Mouse (Mus musculus): Measurements from ENCODE around the gene Mdh1b. TPM values are rescaled to one million over a fixed set of nuclear protein-coding genes. Genes with fewer than 3 reads are reported as not detected.

The Mdh1b gene
- polyA plus RNA-seq, 1 experiment from 2014 or later: not detected

GRCm38 (mm10) chr1:63756005-63756404, 25.9 kb upstream of the Mdh1b start:
- Histone ChIP-seq H3K36me3 (ENCODE audit: control insufficient read depth, insufficient read depth, low read length) (0 out of 2 replicates have a peak, but pooled peaks cover 3% of the 10 kb centered on the region), H3K4me2 (ENCODE audit: low read depth, low read length) (no peak overlapping the region), H3K4me1 (ENCODE audit: control insufficient read depth, insufficient read depth, low read length) (no peaks in the 10 kb centered on the region), H3K27me3 (replicated peaks; ENCODE audit: control insufficient read depth, insufficient read depth, low read length) (no peaks in the 10 kb centered on the region), H3K4me3 (ENCODE audit: low read length) (no peak overlapping the region), H3K9me3 (ENCODE audit: control insufficient read depth, low read length) (no peaks in the 10 kb centered on the region), H3K27ac (ENCODE audit: low read length) (no peak overlapping the region), H3K9ac (ENCODE audit: low read depth, low read length) (no peak overlapping the region)
- WGBS: 57% methylated on average over 2 of the region's 2 CpGs
- no peak for ATAC-seq

- Histone ChIP-seq H3K27me3 (replicated peaks; ENCODE audit: control insufficient read depth, insufficient read depth, low read length) (0 out of 2 replicates have a peak, but pooled peaks cover 3% of the 10 kb centered on the region), H3K4me1 (ENCODE audit: control insufficient read depth, insufficient read depth, low read length) (peaks cover 15% of the 10 kb centered on the region), H3K4me3 (ENCODE audit: low read length) (peak overlapping the region; percentile 75), H3K4me2 (ENCODE audit: low read depth, low read length) (peak overlapping the region; percentile 79), H3K27ac (ENCODE audit: low read length) (no peak overlapping the region), H3K36me3 (ENCODE audit: control insufficient read depth, insufficient read depth, low read length) (no peaks in the 10 kb centered on the region), H3K9ac (ENCODE audit: low read depth, low read length) (peak overlapping the region; percentile 55; the same call in 1 of the 2 replicates), H3K9me3 (ENCODE audit: control insufficient read depth, low read length) (no peaks in the 10 kb centered on the region)
- 50% methylated on average over 8 of the region's 8 CpGs for WGBS
- no peak; the same call in none of the 2 replicates for ATAC-seq
Observed at GRCm38 (mm10) chr1:63729796-63730195, 322 bp downstream of the Mdh1b start.

DNA sequence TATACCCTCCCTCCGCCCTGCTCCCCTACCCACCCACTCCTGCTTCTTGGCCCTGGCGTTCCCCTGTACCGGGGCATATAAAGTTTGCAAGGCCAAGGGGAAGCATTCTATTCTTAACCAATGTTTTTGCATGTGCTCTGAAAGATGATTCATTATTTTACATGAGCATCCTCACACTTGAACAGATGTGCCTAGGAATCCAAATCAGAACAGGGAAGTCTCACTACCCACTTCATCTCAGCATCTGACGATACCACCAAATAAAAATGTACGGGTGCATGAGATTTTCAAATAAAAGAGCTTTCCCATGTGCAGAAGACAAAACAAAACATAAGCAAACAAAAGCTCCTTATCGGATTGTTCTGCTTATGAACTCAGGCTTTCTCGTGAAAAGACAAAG, 10.0 kb downstream of the Mdh1b start:
- H3K4me2 ChIP-seq (ENCODE audit: low read depth, low read length): no peak overlapping the region
- no peaks in the 10 kb centered on the region for H3K27me3 ChIP-seq (replicated peaks; ENCODE audit: control insufficient read depth, insufficient read depth, low read length)
- WGBS: 82% methylated on average over 7 of the region's 7 CpGs
- no peaks in the 10 kb centered on the region for H3K4me1 ChIP-seq (ENCODE audit: control insufficient read depth, insufficient read depth, low read length)
- H3K9ac ChIP-seq (ENCODE audit: low read depth, low read length): no peak overlapping the region
- H3K27ac ChIP-seq (ENCODE audit: low read length): no peak overlapping the region
- H3K36me3 ChIP-seq (ENCODE audit: control insufficient read depth, insufficient read depth, low read length): no peaks in the 10 kb centered on the region
- no peak for ATAC-seq
- no peaks in the 10 kb centered on the region for H3K9me3 ChIP-seq (ENCODE audit: control insufficient read depth, low read length)
- H3K4me3 ChIP-seq (ENCODE audit: low read length): no peak overlapping the region

DNA sequence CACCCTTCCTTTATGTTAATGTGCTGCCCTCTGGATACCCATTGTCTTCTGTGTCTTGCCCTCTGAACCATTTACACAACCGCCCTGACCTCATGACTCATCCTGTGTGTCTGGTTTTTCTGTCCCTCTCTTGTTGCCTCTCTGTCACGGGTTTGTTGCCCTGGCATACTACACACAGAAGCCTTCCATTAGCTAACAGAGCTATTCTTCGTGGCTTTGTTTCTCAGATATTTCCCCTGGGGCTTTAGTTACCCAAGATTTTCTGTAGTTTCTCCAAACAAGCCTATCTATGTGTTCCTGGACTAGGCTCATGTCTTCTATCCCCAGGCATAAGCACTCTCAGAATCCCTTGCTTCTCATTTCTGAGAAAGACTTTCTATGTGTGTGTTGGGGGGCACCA, 21.2 kb downstream of the Mdh1b start:
- Histone ChIP-seq H3K27me3 (replicated peaks; ENCODE audit: control insufficient read depth, insufficient read depth, low read length) (no peaks in the 10 kb centered on the region; the same call in 1 of the 2 replicates), H3K27ac (ENCODE audit: low read length) (no peak overlapping the region), H3K4me2 (ENCODE audit: low read depth, low read length) (no peak overlapping the region), H3K4me1 (ENCODE audit: control insufficient read depth, insufficient read depth, low read length) (no peaks in the 10 kb centered on the region), H3K4me3 (ENCODE audit: low read length) (no peak overlapping the region), H3K9ac (ENCODE audit: low read depth, low read length) (no peak overlapping the region), H3K9me3 (ENCODE audit: control insufficient read depth, low read length) (no peaks in the 10 kb centered on the region), H3K36me3 (ENCODE audit: control insufficient read depth, insufficient read depth, low read length) (no peaks in the 10 kb centered on the region)
- ATAC-seq: no peak
- WGBS: 60% methylated on average over 3 of the region's 3 CpGs

GRCm38 (mm10) chr1:63705733-63706132, 24.4 kb downstream of the Mdh1b start:
- WGBS: 55% methylated on average over 5 of the region's 5 CpGs

DNA sequence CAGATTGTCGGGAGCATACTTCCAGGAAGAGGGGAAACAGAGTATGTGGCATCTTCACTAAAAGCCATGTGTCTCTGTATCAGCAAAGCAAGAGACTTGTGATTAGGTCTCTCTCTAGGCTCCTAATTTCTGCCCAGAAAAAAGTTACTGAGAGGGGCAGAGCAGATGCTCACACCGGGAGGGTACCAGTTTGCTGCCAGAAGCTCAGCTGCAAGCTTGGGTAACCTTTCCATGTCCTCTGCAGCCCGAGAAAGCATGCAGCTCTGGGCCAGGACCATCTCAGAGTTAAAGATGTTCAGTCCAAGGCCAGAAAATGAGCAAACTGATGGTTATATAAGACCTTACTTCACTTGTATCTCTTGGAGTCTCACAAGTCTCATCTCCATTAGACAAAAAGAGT, 33.3 kb downstream of the Mdh1b start:
- WGBS: 79% methylated on average over 3 of the region's 3 CpGs
- H3K27ac ChIP-seq (ENCODE audit: low read length): no peak overlapping the region
- no peaks in the 10 kb centered on the region for H3K9me3 ChIP-seq (ENCODE audit: control insufficient read depth, low read length)
- H3K4me2 ChIP-seq (ENCODE audit: low read depth, low read length): no peak overlapping the region
- H3K27me3 ChIP-seq (replicated peaks; ENCODE audit: control insufficient read depth, insufficient read depth, low read length): no peaks in the 10 kb centered on the region
- H3K9ac ChIP-seq (ENCODE audit: low read depth, low read length): no peak overlapping the region
- no peak overlapping the region for H3K4me3 ChIP-seq (ENCODE audit: low read length)
- no peaks in the 10 kb centered on the region for H3K4me1 ChIP-seq (ENCODE audit: control insufficient read depth, insufficient read depth, low read length)
- ATAC-seq: no peak
- H3K36me3 ChIP-seq (ENCODE audit: control insufficient read depth, insufficient read depth, low read length): no peaks in the 10 kb centered on the region

More at GRCm38 (mm10) chr1:63705733-63706132, 24.4 kb downstream of the Mdh1b start:
- no peaks in the 10 kb centered on the region for H3K36me3 ChIP-seq (ENCODE audit: control insufficient read depth, insufficient read depth, low read length)
- no peaks in the 10 kb centered on the region for H3K4me1 ChIP-seq (ENCODE audit: control insufficient read depth, insufficient read depth, low read length)
- H3K4me2 ChIP-seq (ENCODE audit: low read depth, low read length): no peak overlapping the region
- H3K9ac ChIP-seq (ENCODE audit: low read depth, low read length): no peak overlapping the region
- H3K27me3 ChIP-seq (replicated peaks; ENCODE audit: control insufficient read depth, insufficient read depth, low read length): no peaks in the 10 kb centered on the region
- ATAC-seq: no peak
- no peaks in the 10 kb centered on the region for H3K9me3 ChIP-seq (ENCODE audit: control insufficient read depth, low read length)
- no peak overlapping the region for H3K27ac ChIP-seq (ENCODE audit: low read length)
- no peak overlapping the region for H3K4me3 ChIP-seq (ENCODE audit: low read length)

DNA sequence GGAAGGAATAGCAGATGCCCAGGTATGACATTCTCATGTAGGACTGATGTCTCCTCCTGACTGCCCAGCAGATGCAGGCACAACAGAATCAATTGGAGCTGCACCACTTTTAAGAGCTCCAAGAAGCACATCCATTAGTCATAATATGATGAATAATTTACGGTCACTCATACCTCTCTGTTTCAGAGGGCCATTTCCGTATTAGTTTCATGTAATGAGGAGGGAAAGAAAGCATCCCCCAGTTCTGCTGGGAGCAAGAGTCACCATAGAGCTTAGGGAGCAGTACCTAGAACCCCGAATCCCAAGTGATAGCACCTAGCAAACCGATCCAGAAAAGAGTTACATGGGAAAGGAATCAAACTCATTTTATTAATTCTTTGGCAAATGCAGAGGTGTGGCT, 43.3 kb downstream of the Mdh1b start, which contains the start of gene Dytn:
Gene Dytn, minus strand, starts transcription at position 101 of the 400 bp plus-strand sequence.
- Histone ChIP-seq H3K9ac (ENCODE audit: low read depth, low read length) (no peak within 1 kb of the TSS), H3K27me3 (replicated peaks; ENCODE audit: control insufficient read depth, insufficient read depth, low read length) (no peaks in the 10 kb centered on the region; the same call in 1 of the 2 replicates), H3K36me3 (ENCODE audit: control insufficient read depth, insufficient read depth, low read length) (no peaks in the 10 kb centered on the region), H3K27ac (ENCODE audit: low read length) (no peak within 1 kb of the TSS), H3K4me1 (ENCODE audit: control insufficient read depth, insufficient read depth, low read length) (no peaks in the 10 kb centered on the region), H3K9me3 (ENCODE audit: control insufficient read depth, low read length) (no peaks in the 10 kb centered on the region), H3K4me2 (ENCODE audit: low read depth, low read length) (no peak within 1 kb of the TSS), H3K4me3 (ENCODE audit: low read length) (no peak within 1 kb of the TSS)
- WGBS: 90% methylated on average over 4 of the region's 4 CpGs
- no peak for ATAC-seq

DNA sequence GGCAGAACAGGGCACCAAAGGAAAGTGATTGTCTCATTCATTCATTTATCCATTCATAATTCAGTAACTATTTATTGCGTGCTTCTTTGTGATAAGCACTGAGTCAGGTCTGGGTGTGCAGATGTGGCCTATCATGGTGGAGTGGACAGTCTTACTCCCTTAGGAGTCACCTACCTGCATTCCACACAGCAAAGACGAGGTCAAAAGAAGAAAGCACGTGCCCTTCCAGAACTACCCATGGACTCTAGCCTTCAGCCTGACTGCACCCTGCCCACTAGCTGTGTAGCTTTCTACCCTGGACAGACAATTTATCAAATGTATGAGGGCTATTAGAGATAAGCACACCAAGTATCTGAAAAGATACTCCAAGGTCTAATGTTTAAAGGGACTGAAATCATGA, 54.1 kb downstream of the Mdh1b start:
- no peaks in the 10 kb centered on the region for H3K9me3 ChIP-seq (ENCODE audit: control insufficient read depth, low read length)
- no peaks in the 10 kb centered on the region for H3K36me3 ChIP-seq (ENCODE audit: control insufficient read depth, insufficient read depth, low read length)
- peak; percentile 75 for ATAC-seq
- WGBS: 71% methylated on average over 3 of the region's 3 CpGs
- H3K4me2 ChIP-seq (ENCODE audit: low read depth, low read length): no peak overlapping the region
- H3K9ac ChIP-seq (ENCODE audit: low read depth, low read length): no peak overlapping the region
- H3K4me1 ChIP-seq (ENCODE audit: control insufficient read depth, insufficient read depth, low read length): no peaks in the 10 kb centered on the region
- H3K27me3 ChIP-seq (replicated peaks; ENCODE audit: control insufficient read depth, insufficient read depth, low read length): no peaks in the 10 kb centered on the region
- no peak overlapping the region for H3K27ac ChIP-seq (ENCODE audit: low read length)
- H3K4me3 ChIP-seq (ENCODE audit: low read length): no peak overlapping the region

GRCm38 (mm10) chr1:63668852-63669160, 61.3 kb downstream of the Mdh1b start:
- 4% methylated on average over 3 of the region's 3 CpGs for WGBS
- no peak for ATAC-seq
- no peaks in the 10 kb centered on the region for H3K4me1 ChIP-seq (ENCODE audit: control insufficient read depth, insufficient read depth, low read length)
- no peak overlapping the region for H3K4me3 ChIP-seq (ENCODE audit: low read length)
- H3K9ac ChIP-seq (ENCODE audit: low read depth, low read length): no peak overlapping the region
- H3K4me2 ChIP-seq (ENCODE audit: low read depth, low read length): 0 out of 2 replicates have a peak overlapping the region, but pooled peaks have one; percentile 30
- H3K36me3 ChIP-seq (ENCODE audit: control insufficient read depth, insufficient read depth, low read length): no peaks in the 10 kb centered on the region
- H3K27me3 ChIP-seq (replicated peaks; ENCODE audit: control insufficient read depth, insufficient read depth, low read length): no peaks in the 10 kb centered on the region
- no peak overlapping the region for H3K27ac ChIP-seq (ENCODE audit: low read length)
- H3K9me3 ChIP-seq (ENCODE audit: control insufficient read depth, low read length): no peaks in the 10 kb centered on the region

Measured in intestine, embryonic 16.5 days (tissue).